Mouse (Mus musculus): Measurements from ENCODE around the gene Acta1. TPM values are rescaled to one million over a fixed set of nuclear protein-coding genes. Genes with fewer than 3 reads are reported as not detected.

The Acta1 gene
- polyA plus RNA-seq, 1 experiment from 2014 or later: 44.7 TPM

- Histone ChIP-seq H3K36me3 (no peaks in the 10 kb centered on the region), H3K9ac (peak overlapping the region; percentile 83), H3K27me3 (peaks cover 29% of the 10 kb centered on the region), H3K9me3 (no peaks in the 10 kb centered on the region), H3K4me1 (peaks cover 12% of the 10 kb centered on the region), H3K27ac (no peak overlapping the region), H3K4me3 (peak overlapping the region; percentile 91), H3K4me2 (peak overlapping the region; percentile 92)
- under 1% methylated on average over 79 of the region's 79 CpGs for WGBS
- ATAC-seq (ENCODE audit: insufficient number of reproducible peaks, insufficient read depth, low FRiP score, low TSS enrichment, low read depth): peak; percentile 95
Observed at GRCm38 (mm10) chr8:123858941-123859647, 35.5 kb downstream of the Acta1 start.

GRCm38 (mm10) chr8:123858574-123858940 lies 36.0 kb downstream of the Acta1 start:
- no peaks in the 10 kb centered on the region for H3K36me3 ChIP-seq
- peak overlapping the region; percentile 91 for H3K4me3 ChIP-seq
- under 1% methylated on average over 17 of the region's 17 CpGs for WGBS
- H3K4me2 ChIP-seq: peak overlapping the region; percentile 92
- peaks cover 24% of the 10 kb centered on the region for H3K27me3 ChIP-seq
- peaks cover 9% of the 10 kb centered on the region for H3K4me1 ChIP-seq
- H3K9ac ChIP-seq: peak overlapping the region; percentile 83
- no peak for ATAC-seq (ENCODE audit: insufficient number of reproducible peaks, insufficient read depth, low FRiP score, low TSS enrichment, low read depth)
- no peak overlapping the region for H3K27ac ChIP-seq
- no peaks in the 10 kb centered on the region for H3K9me3 ChIP-seq

GRCm38 (mm10) chr8:123857361-123857760 lies 37.2 kb downstream of the Acta1 start:
- WGBS: 69% methylated on average over 3 of the region's 3 CpGs
- H3K4me2 ChIP-seq: no peak overlapping the region
- no peak overlapping the region for H3K27ac ChIP-seq
- no peaks in the 10 kb centered on the region for H3K9me3 ChIP-seq
- H3K9ac ChIP-seq: no peak overlapping the region
- peaks cover 9% of the 10 kb centered on the region for H3K4me1 ChIP-seq
- H3K36me3 ChIP-seq: no peaks in the 10 kb centered on the region
- peaks cover 13% of the 10 kb centered on the region for H3K27me3 ChIP-seq
- H3K4me3 ChIP-seq: no peak overlapping the region
- ATAC-seq (ENCODE audit: insufficient number of reproducible peaks, insufficient read depth, low FRiP score, low TSS enrichment, low read depth): no peak

- Histone ChIP-seq H3K4me1 (peaks cover 9% of the 10 kb centered on the region), H3K9ac (no peak overlapping the region), H3K9me3 (no peaks in the 10 kb centered on the region), H3K27me3 (peaks cover under 1% of the 10 kb centered on the region; the same call in 1 of the 2 replicates), H3K4me3 (no peak overlapping the region), H3K36me3 (no peaks in the 10 kb centered on the region), H3K4me2 (no peak overlapping the region), H3K27ac (no peak overlapping the region)
- no peak for ATAC-seq (ENCODE audit: insufficient number of reproducible peaks, insufficient read depth, low FRiP score, low TSS enrichment, low read depth)
- WGBS: 85% methylated on average over 9 of the region's 9 CpGs
Observed at GRCm38 (mm10) chr8:123854733-123855475, 39.6 kb downstream of the Acta1 start.

- Histone ChIP-seq H3K4me3 (no peak overlapping the region), H3K36me3 (no peaks in the 10 kb centered on the region), H3K9ac (no peak overlapping the region), H3K4me1 (peaks cover 9% of the 10 kb centered on the region), H3K4me2 (no peak overlapping the region), H3K9me3 (no peaks in the 10 kb centered on the region), H3K27ac (no peak overlapping the region), H3K27me3 (no peaks in the 10 kb centered on the region; the same call in 1 of the 2 replicates)
- 81% methylated on average over 1 of the region's 1 CpGs for WGBS
- no peak for ATAC-seq (ENCODE audit: insufficient number of reproducible peaks, insufficient read depth, low FRiP score, low TSS enrichment, low read depth)
Observed at GRCm38 (mm10) chr8:123854252-123854651, 40.3 kb downstream of the Acta1 start.

- no peak for ATAC-seq (ENCODE audit: insufficient number of reproducible peaks, insufficient read depth, low FRiP score, low TSS enrichment, low read depth)
- Histone ChIP-seq H3K4me3 (no peak overlapping the region), H3K36me3 (no peaks in the 10 kb centered on the region), H3K4me2 (no peak overlapping the region), H3K27ac (no peak overlapping the region), H3K27me3 (no peaks in the 10 kb centered on the region), H3K9me3 (no peaks in the 10 kb centered on the region), H3K4me1 (no peaks in the 10 kb centered on the region), H3K9ac (no peak overlapping the region)
- WGBS: 76% methylated on average over 5 of the region's 5 CpGs
Observed at GRCm38 (mm10) chr8:123851590-123851989, 43.0 kb downstream of the Acta1 start.

GRCm38 (mm10) chr8:123849352-123849751 lies 45.2 kb downstream of the Acta1 start:
- Histone ChIP-seq H3K9ac (no peak overlapping the region), H3K36me3 (no peaks in the 10 kb centered on the region), H3K27me3 (no peaks in the 10 kb centered on the region), H3K4me1 (no peaks in the 10 kb centered on the region), H3K27ac (no peak overlapping the region), H3K9me3 (no peaks in the 10 kb centered on the region), H3K4me3 (no peak overlapping the region), H3K4me2 (no peak overlapping the region)
- no peak for ATAC-seq (ENCODE audit: insufficient number of reproducible peaks, insufficient read depth, low FRiP score, low TSS enrichment, low read depth)
- 83% methylated on average over 4 of the region's 4 CpGs for WGBS

- Histone ChIP-seq H3K27ac (no peak overlapping the region), H3K9me3 (no peaks in the 10 kb centered on the region), H3K4me1 (no peaks in the 10 kb centered on the region), H3K27me3 (no peaks in the 10 kb centered on the region), H3K9ac (no peak overlapping the region), H3K36me3 (no peaks in the 10 kb centered on the region), H3K4me3 (no peak overlapping the region), H3K4me2 (no peak overlapping the region)
- ATAC-seq (ENCODE audit: insufficient number of reproducible peaks, insufficient read depth, low FRiP score, low TSS enrichment, low read depth): no peak
- 67% methylated on average over 3 of the region's 3 CpGs for WGBS
Observed at GRCm38 (mm10) chr8:123847546-123847945, 47.0 kb downstream of the Acta1 start.

GRCm38 (mm10) chr8:123846509-123846908 lies 48.0 kb downstream of the Acta1 start:
- Histone ChIP-seq H3K9ac (no peak overlapping the region), H3K4me3 (no peak overlapping the region), H3K27me3 (no peaks in the 10 kb centered on the region), H3K36me3 (no peaks in the 10 kb centered on the region), H3K4me1 (no peaks in the 10 kb centered on the region), H3K9me3 (no peaks in the 10 kb centered on the region), H3K4me2 (no peak overlapping the region), H3K27ac (no peak overlapping the region)
- WGBS: 86% methylated on average over 12 of the region's 12 CpGs
- ATAC-seq (ENCODE audit: insufficient number of reproducible peaks, insufficient read depth, low FRiP score, low TSS enrichment, low read depth): no peak

- Histone ChIP-seq H3K36me3 (no peaks in the 10 kb centered on the region), H3K4me2 (no peak overlapping the region), H3K27me3 (no peaks in the 10 kb centered on the region), H3K27ac (no peak overlapping the region), H3K4me1 (no peaks in the 10 kb centered on the region), H3K9ac (no peak overlapping the region), H3K4me3 (no peak overlapping the region), H3K9me3 (no peaks in the 10 kb centered on the region)
- WGBS: 90% methylated on average over 10 of the region's 10 CpGs
- no peak for ATAC-seq (ENCODE audit: insufficient number of reproducible peaks, insufficient read depth, low FRiP score, low TSS enrichment, low read depth)
Observed at GRCm38 (mm10) chr8:123845991-123846390, 48.6 kb downstream of the Acta1 start.

GRCm38 (mm10) chr8:123845114-123845513 lies 49.4 kb downstream of the Acta1 start:
- Histone ChIP-seq H3K27ac (no peak overlapping the region), H3K36me3 (no peaks in the 10 kb centered on the region), H3K9ac (no peak overlapping the region), H3K4me3 (no peak overlapping the region), H3K9me3 (no peaks in the 10 kb centered on the region), H3K4me1 (no peaks in the 10 kb centered on the region), H3K4me2 (no peak overlapping the region), H3K27me3 (no peaks in the 10 kb centered on the region)
- WGBS: 88% methylated on average over 13 of the region's 13 CpGs
- no peak for ATAC-seq (ENCODE audit: insufficient number of reproducible peaks, insufficient read depth, low FRiP score, low TSS enrichment, low read depth)

GRCm38 (mm10) chr8:123844341-123844740 lies 50.2 kb downstream of the Acta1 start:
- 72% methylated on average over 7 of the region's 7 CpGs for WGBS
- Histone ChIP-seq H3K4me3 (no peak overlapping the region), H3K27me3 (no peaks in the 10 kb centered on the region), H3K36me3 (no peaks in the 10 kb centered on the region), H3K9ac (no peak overlapping the region), H3K4me1 (no peaks in the 10 kb centered on the region), H3K27ac (0 out of 2 replicates have a peak overlapping the region, but pooled peaks have one; percentile 4), H3K9me3 (no peaks in the 10 kb centered on the region), H3K4me2 (no peak overlapping the region)
- ATAC-seq (ENCODE audit: insufficient number of reproducible peaks, insufficient read depth, low FRiP score, low TSS enrichment, low read depth): no peak
